Mouse (Mus musculus) mouse embryonic stem cell (cell line): ENCODE measurements at regions not wholly inside any gene's neighbourhood (a gene's known extent, or its start where the extent isn't known, plus 50 kb on each side); places are given as distances from the start of the nearest gene placed in this dataset.

ENCODE experiments used
- in situ Hi-C, 2 experiments: fragments of 300-500 bp; cut with MboI; formaldehyde crosslinking; loops; 1 replicate in 1 of 2; 3 replicates in 1 of 2; pipeline ENCODE4 v1.14.3; 2019 to 2020; ENCODE audit warnings: low sequenced_read_pairs in 2 of 2, low pct_unique_long_range_greater_than_20kb in 1 of 2, mixed read lengths in 1 of 2; ENCODE audit not compliant: unreplicated experiment in 1 of 2

GRCm38 (mm10) chr2:72782355-72782754 lies 197.9 kb downstream of the Sp3 start:
- in situ Hi-C loops: no loop called here

GRCm38 (mm10) chr2:72785365-72786043 lies 194.7 kb downstream of the Sp3 start:
- in situ Hi-C loops: no loop called here

GRCm38 (mm10) chr2:72786044-72786737 lies 194.1 kb downstream of the Sp3 start:
- in situ Hi-C loops: no loop called here

GRCm38 (mm10) chr2:72787616-72788015 lies 192.6 kb downstream of the Sp3 start:
- in situ Hi-C loops: no loop called here

GRCm38 (mm10) chr2:72791496-72791895 lies 188.8 kb downstream of the Sp3 start:
- in situ Hi-C loops: no loop called here

GRCm38 (mm10) chr2:72793424-72793823 lies 186.8 kb downstream of the Sp3 start:
- in situ Hi-C loops: no loop called here

GRCm38 (mm10) chr2:72794501-72794900 lies 185.7 kb downstream of the Sp3 start:
- in situ Hi-C loops: no loop called here

- in situ Hi-C loops: no loop called here
Observed at GRCm38 (mm10) chr2:72797002-72797718, 183.1 kb downstream of the Sp3 start.

GRCm38 (mm10) chr2:72800696-72801095 lies 179.6 kb downstream of the Sp3 start:
- in situ Hi-C loops: no loop called here

GRCm38 (mm10) chr2:72813282-72813974 lies 166.8 kb downstream of the Sp3 start:
- in situ Hi-C loops: no loop called here

GRCm38 (mm10) chr2:72825251-72825650 lies 155.0 kb downstream of the Sp3 start:
- in situ Hi-C loops: no loop called here

- in situ Hi-C loops: no loop called here
Observed at GRCm38 (mm10) chr2:72829139-72829538, 151.1 kb downstream of the Sp3 start.

- in situ Hi-C loops: no loop called here
Observed at GRCm38 (mm10) chr2:72832770-72833169, 147.5 kb downstream of the Sp3 start.

- in situ Hi-C loops: no loop called here
Observed at GRCm38 (mm10) chr2:72838085-72838727, 142.0 kb downstream of the Sp3 start.

GRCm38 (mm10) chr2:72839673-72840072 lies 140.6 kb downstream of the Sp3 start:
- in situ Hi-C loops: no loop called here

GRCm38 (mm10) chr2:72841367-72841766 lies 138.9 kb downstream of the Sp3 start:
- in situ Hi-C loops: no loop called here

GRCm38 (mm10) chr2:72843610-72844009 lies 136.6 kb downstream of the Sp3 start:
- in situ Hi-C loops: no loop called here

GRCm38 (mm10) chr2:72849441-72850192 lies 130.6 kb downstream of the Sp3 start:
- in situ Hi-C loops: no loop called here
